Mouse (Mus musculus): ENCODE data around the gene Ddr2. TPM values are rescaled to one million over a fixed set of nuclear protein-coding genes. Genes with fewer than 3 reads are reported as not detected.

Ddr2 gene
- polyA plus RNA-seq (2014; fragmentation: Nextera tagmentation; extraction: Ambion mirVana): 36.0 and 43.6 TPM in 2 replicates

DNA sequence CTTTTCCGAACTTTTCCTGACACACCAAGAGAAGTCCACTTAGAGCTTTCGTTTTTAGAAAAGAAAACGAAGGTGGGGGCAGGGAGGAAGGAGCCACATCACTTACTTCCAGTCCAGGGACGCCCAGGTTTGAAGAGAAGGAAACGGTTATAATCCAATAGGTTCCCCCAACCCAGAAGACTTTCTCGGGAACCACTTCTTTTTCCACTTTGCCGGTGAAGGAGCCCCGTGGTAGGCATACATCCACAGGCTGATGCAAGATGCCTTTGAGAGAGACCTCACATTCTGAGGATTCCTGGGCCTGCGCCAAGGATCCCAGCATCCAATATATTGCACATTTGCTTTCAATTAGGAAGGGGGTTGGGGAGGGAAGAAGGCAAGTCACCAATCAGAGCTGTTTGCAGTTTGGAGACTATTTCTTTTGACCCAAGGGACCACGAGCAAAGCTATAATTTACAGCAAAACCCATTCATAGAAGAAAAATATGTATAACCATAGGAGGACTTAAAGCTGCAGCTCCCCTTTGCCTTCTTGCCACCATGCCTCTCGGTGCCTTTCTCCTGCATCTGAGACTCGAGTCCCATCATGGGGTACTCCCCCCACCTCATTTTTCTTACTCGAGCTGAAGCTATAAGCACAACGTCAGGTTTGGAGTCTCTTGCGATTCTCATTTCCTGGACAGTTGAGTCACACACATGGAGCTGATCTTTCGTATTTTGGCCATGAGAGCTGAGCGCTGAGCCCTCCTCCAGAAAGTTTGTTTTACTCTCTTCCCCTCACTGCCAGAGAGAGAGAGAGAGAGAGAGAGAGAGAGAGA, at the start of gene Ddr2:
TSS of gene Ddr2 (minus strand) at position 247 of the 817 bp plus-strand sequence.
- H3K4me1 ChIP-seq (ENCODE audit: control insufficient read depth, insufficient read depth, low read length): no peaks in the 10 kb centered on the region
- ATAC-seq (ENCODE audit: insufficient read depth, low FRiP score, low TSS enrichment): no peak
- peak within 1 kb of the TSS; percentile 62; the same call in 1 of the 2 replicates for H3K27ac ChIP-seq (ENCODE audit: low read depth, low read length)
- H3K9ac ChIP-seq (ENCODE audit: low read length): peak within 1 kb of the TSS; percentile 5; the same call in 1 of the 2 replicates
- H3K27me3 ChIP-seq (ENCODE audit: control insufficient read depth, insufficient read depth, low read length): no peaks in the 10 kb centered on the region
- H3K9me3 ChIP-seq (ENCODE audit: control insufficient read depth, low read length): no peaks in the 10 kb centered on the region
- 58% methylated on average over 17 of the region's 17 CpGs for WGBS
- no peaks in the 10 kb centered on the region for H3K36me3 ChIP-seq (ENCODE audit: control insufficient read depth, insufficient read depth, low read length)
- peak; percentile 71 for DNase-seq (ENCODE audit: low spot score)
- H3K4me3 ChIP-seq (ENCODE audit: low read depth, low read length): peak within 1 kb of the TSS; percentile 31
- H3K4me2 ChIP-seq (ENCODE audit: low read depth): peak within 1 kb of the TSS; percentile 35

DNA sequence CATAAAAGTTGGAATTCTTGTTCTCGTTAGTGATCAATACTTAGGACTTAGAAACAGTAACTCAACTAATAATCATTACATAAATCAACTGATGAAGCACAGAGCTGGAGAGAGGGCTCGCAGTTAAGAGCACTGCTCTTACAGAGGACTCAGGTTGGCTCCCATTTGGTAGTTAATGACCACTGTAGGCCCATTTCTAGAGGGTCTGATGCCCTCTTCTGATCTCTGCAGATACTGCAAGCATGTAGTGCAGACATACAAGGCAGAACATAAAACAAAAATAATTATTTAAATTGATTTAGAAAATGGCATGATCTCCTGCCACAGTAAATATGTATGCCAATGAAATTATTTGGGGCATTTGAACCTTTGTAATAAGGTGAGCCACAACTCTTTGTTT, 49.1 kb upstream of the Ddr2 start:
- ATAC-seq (ENCODE audit: insufficient read depth, low FRiP score, low TSS enrichment) (no peak), DNase-seq (ENCODE audit: low spot score) (no peak)
- Histone ChIP-seq H3K27ac (ENCODE audit: low read depth, low read length) (no peak overlapping the region), H3K27me3 (ENCODE audit: control insufficient read depth, insufficient read depth, low read length) (no peaks in the 10 kb centered on the region), H3K4me1 (ENCODE audit: control insufficient read depth, insufficient read depth, low read length) (no peaks in the 10 kb centered on the region), H3K9ac (ENCODE audit: low read length) (no peak overlapping the region), H3K36me3 (ENCODE audit: control insufficient read depth, insufficient read depth, low read length) (no peaks in the 10 kb centered on the region; the same call in 1 of the 2 replicates), H3K9me3 (ENCODE audit: control insufficient read depth, low read length) (no peaks in the 10 kb centered on the region), H3K4me3 (ENCODE audit: low read depth, low read length) (no peak overlapping the region), H3K4me2 (ENCODE audit: low read depth) (no peak overlapping the region)
- WGBS: 81% methylated on average over 2 of the region's 2 CpGs

DNA sequence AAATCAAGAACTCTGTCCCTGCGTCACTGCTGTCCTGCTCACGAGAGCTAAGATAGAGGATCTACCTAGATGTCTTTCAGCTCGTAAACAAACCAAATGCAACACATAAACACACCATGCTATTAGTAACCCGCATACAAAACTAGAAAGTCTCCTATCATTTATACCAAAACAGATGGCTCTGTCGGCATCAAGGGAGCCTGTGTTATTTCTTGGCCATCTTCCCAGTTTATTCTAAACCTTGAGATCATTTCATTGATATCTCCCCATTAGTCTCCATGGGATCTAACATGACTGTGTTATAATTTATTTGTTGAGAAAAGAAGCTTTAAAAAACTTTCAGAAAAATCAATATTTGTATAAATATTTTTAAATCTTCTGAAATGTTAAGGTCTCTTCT, 45.2 kb upstream of the Ddr2 start:
- H3K9ac ChIP-seq (ENCODE audit: low read length): no peak overlapping the region
- H3K4me1 ChIP-seq (ENCODE audit: control insufficient read depth, insufficient read depth, low read length): no peaks in the 10 kb centered on the region
- no peaks in the 10 kb centered on the region for H3K9me3 ChIP-seq (ENCODE audit: control insufficient read depth, low read length)
- no peak overlapping the region for H3K4me3 ChIP-seq (ENCODE audit: low read depth, low read length)
- no peaks in the 10 kb centered on the region for H3K27me3 ChIP-seq (ENCODE audit: control insufficient read depth, insufficient read depth, low read length)
- WGBS: 93% methylated on average over 5 of the region's 5 CpGs
- no peaks in the 10 kb centered on the region; the same call in 1 of the 2 replicates for H3K36me3 ChIP-seq (ENCODE audit: control insufficient read depth, insufficient read depth, low read length)
- no peak overlapping the region for H3K4me2 ChIP-seq (ENCODE audit: low read depth)
- no peak overlapping the region for H3K27ac ChIP-seq (ENCODE audit: low read depth, low read length)
- DNase-seq (ENCODE audit: low spot score) (no peak), ATAC-seq (ENCODE audit: insufficient read depth, low FRiP score, low TSS enrichment) (no peak)

DNA sequence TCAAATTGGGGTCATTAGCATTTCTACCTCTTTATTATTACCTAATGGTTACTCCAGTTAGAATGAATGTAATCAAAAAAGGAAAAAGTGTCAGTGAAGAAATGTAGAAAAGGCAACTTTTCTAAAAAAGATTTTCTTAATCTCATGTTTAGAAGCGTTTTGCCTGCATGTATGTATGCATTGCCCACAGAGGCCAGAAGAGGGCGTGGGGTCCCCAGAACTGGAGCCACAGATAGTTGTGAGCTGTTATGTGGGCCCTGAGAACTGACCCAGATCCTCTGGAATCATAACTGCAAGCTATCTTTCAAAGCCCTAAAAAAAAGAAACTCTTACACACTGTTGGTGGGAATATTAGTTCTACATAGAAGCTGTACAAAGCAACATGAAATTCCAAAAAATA, 44.7 kb upstream of the Ddr2 start:
- 75% methylated on average over 2 of the region's 2 CpGs for WGBS

DNA sequence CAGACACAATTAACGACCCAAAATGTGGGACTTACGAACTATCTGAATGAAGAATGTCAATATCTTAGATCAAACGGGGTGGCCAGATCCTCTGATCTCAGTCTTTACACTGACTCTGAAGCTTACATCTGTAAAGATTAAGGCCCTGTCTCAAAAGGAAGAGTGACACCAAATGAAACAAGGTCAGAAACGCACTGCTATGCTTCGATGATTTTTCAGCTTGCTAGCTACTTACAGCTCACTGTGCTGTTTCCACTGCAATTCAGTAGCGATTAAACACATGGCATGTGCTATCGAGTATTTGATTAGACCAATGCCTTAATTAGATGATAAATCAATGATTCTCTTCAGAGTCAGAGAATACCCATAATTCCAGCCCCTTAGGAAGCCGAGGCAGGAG, 43.4 kb upstream of the Ddr2 start:
- Histone ChIP-seq H3K27ac (ENCODE audit: low read depth, low read length) (no peak overlapping the region), H3K27me3 (ENCODE audit: control insufficient read depth, insufficient read depth, low read length) (no peaks in the 10 kb centered on the region), H3K9me3 (ENCODE audit: control insufficient read depth, low read length) (no peaks in the 10 kb centered on the region), H3K4me3 (ENCODE audit: low read depth, low read length) (no peak overlapping the region), H3K4me1 (ENCODE audit: control insufficient read depth, insufficient read depth, low read length) (no peaks in the 10 kb centered on the region), H3K36me3 (ENCODE audit: control insufficient read depth, insufficient read depth, low read length) (no peaks in the 10 kb centered on the region; the same call in 1 of the 2 replicates), H3K4me2 (ENCODE audit: low read depth) (no peak overlapping the region), H3K9ac (ENCODE audit: low read length) (no peak overlapping the region)
- ATAC-seq (ENCODE audit: insufficient read depth, low FRiP score, low TSS enrichment) (no peak), DNase-seq (ENCODE audit: low spot score) (no peak)
- 90% methylated on average over 8 of the region's 8 CpGs for WGBS

More for the DNA sequence above, 44.7 kb upstream of the Ddr2 start:
- ATAC-seq (ENCODE audit: insufficient read depth, low FRiP score, low TSS enrichment) (no peak), DNase-seq (ENCODE audit: low spot score) (no peak)
- H3K4me2 ChIP-seq (ENCODE audit: low read depth): no peak overlapping the region
- no peak overlapping the region for H3K4me3 ChIP-seq (ENCODE audit: low read depth, low read length)
- H3K27ac ChIP-seq (ENCODE audit: low read depth, low read length): no peak overlapping the region
- no peak overlapping the region for H3K9ac ChIP-seq (ENCODE audit: low read length)
- no peaks in the 10 kb centered on the region for H3K9me3 ChIP-seq (ENCODE audit: control insufficient read depth, low read length)
- no peaks in the 10 kb centered on the region; the same call in 1 of the 2 replicates for H3K36me3 ChIP-seq (ENCODE audit: control insufficient read depth, insufficient read depth, low read length)
- H3K27me3 ChIP-seq (ENCODE audit: control insufficient read depth, insufficient read depth, low read length): no peaks in the 10 kb centered on the region
- H3K4me1 ChIP-seq (ENCODE audit: control insufficient read depth, insufficient read depth, low read length): no peaks in the 10 kb centered on the region

DNA sequence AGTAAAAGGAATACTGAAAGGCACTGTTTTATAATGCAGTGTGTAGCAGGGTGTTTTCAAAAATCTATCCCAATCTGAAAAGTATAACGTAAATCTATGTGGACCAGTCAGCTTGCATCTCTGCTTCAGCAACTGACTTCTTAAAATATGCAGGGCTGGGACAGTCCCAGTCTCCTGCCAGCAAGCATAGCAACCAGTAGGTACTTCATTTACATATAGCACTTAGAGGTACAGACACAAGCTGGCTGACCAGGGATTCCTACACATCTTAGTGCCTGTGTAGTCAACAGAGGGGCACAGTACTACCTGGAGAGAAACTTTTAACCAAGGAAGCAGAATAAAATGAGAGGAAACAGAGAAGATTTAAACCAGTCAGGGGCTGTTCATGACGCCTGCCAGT, 42.0 kb upstream of the Ddr2 start:
- DNase-seq (ENCODE audit: low spot score): no peak
- 89% methylated on average over 2 of the region's 2 CpGs for WGBS

DNA sequence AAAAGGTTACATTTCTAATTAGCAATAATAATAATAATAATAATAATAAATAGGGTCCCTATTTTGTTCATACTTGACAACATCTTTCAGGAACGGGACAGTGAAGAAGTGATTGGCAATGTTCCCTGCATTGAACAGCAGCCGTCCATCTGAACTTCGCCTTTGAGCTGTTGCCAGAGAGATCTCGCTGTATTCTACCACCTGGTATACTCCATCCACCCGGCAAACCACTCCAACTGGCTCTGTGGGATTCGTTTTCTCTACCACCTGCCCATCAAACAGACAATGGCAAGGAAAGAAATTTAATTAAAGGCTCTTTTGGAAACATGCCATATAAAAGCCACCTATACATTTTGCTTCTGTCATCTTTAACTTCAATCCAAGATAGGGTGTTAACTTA, 40.3 kb upstream of the Ddr2 start:
- Histone ChIP-seq H3K9me3 (ENCODE audit: control insufficient read depth, low read length) (no peaks in the 10 kb centered on the region), H3K27ac (ENCODE audit: low read depth, low read length) (no peak overlapping the region), H3K4me1 (ENCODE audit: control insufficient read depth, insufficient read depth, low read length) (no peaks in the 10 kb centered on the region), H3K4me2 (ENCODE audit: low read depth) (no peak overlapping the region), H3K36me3 (ENCODE audit: control insufficient read depth, insufficient read depth, low read length) (no peaks in the 10 kb centered on the region), H3K9ac (ENCODE audit: low read length) (no peak overlapping the region), H3K27me3 (ENCODE audit: control insufficient read depth, insufficient read depth, low read length) (no peaks in the 10 kb centered on the region), H3K4me3 (ENCODE audit: low read depth, low read length) (no peak overlapping the region)
- no peak for ATAC-seq (ENCODE audit: insufficient read depth, low FRiP score, low TSS enrichment)
- DNase-seq (ENCODE audit: low spot score): no peak
- 88% methylated on average over 6 of the region's 6 CpGs for WGBS

More for the DNA sequence above, 42.0 kb upstream of the Ddr2 start:
- Histone ChIP-seq H3K9ac (ENCODE audit: low read length) (no peak overlapping the region), H3K4me1 (ENCODE audit: control insufficient read depth, insufficient read depth, low read length) (no peaks in the 10 kb centered on the region), H3K27ac (ENCODE audit: low read depth, low read length) (no peak overlapping the region), H3K4me2 (ENCODE audit: low read depth) (no peak overlapping the region), H3K9me3 (ENCODE audit: control insufficient read depth, low read length) (no peaks in the 10 kb centered on the region), H3K36me3 (ENCODE audit: control insufficient read depth, insufficient read depth, low read length) (no peaks in the 10 kb centered on the region; the same call in 1 of the 2 replicates), H3K4me3 (ENCODE audit: low read depth, low read length) (no peak overlapping the region), H3K27me3 (ENCODE audit: control insufficient read depth, insufficient read depth, low read length) (no peaks in the 10 kb centered on the region)
- ATAC-seq (ENCODE audit: insufficient read depth, low FRiP score, low TSS enrichment): no peak

DNA sequence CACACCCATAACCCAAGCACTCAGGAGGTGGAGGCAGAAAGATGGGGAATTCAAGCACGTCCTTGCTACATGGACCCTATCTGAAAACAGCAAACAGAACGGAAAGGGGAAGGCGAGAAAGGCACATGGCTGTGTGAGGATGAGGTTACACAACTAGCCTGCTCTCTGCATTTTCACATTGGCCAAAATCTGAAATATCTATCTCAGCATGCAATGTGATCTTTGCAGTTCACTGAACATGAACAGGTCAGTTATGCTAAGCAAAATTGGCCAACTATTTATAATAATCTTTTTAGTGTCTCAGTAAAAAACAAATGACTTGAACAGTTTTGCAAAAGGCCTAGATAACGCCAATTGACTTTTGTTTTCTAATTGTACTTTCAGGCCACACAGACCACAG, 39.2 kb upstream of the Ddr2 start:
- H3K4me3 ChIP-seq (ENCODE audit: low read depth, low read length): no peak overlapping the region
- H3K9me3 ChIP-seq (ENCODE audit: control insufficient read depth, low read length): no peaks in the 10 kb centered on the region
- no peaks in the 10 kb centered on the region for H3K27me3 ChIP-seq (ENCODE audit: control insufficient read depth, insufficient read depth, low read length)
- 92% methylated on average over 4 of the region's 4 CpGs for WGBS
- no peaks in the 10 kb centered on the region for H3K36me3 ChIP-seq (ENCODE audit: control insufficient read depth, insufficient read depth, low read length)
- H3K4me1 ChIP-seq (ENCODE audit: control insufficient read depth, insufficient read depth, low read length): no peaks in the 10 kb centered on the region
- no peak overlapping the region for H3K27ac ChIP-seq (ENCODE audit: low read depth, low read length)
- no peak overlapping the region for H3K9ac ChIP-seq (ENCODE audit: low read length)
- no peak for ATAC-seq (ENCODE audit: insufficient read depth, low FRiP score, low TSS enrichment)
- no peak for DNase-seq (ENCODE audit: low spot score)
- no peak overlapping the region for H3K4me2 ChIP-seq (ENCODE audit: low read depth)

DNA sequence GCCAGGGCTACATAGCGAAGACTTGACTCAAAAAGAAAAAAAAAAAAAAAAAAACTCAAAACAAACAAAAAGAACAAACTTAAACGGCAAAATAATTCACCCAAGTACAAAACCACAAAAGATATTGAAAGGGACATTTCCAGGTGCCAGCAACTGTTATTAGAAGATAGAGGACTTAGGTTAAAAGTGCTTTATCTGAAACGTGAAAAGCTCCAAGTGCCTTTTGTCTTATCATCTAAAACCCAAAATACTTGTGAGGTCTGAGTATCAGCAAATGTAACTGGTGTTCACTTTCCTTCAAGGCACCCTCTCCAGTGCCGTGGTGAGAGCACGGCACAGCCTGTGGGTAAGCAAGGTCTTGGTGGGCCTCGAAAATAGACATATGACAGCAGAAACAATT, 38.0 kb upstream of the Ddr2 start:
- 92% methylated on average over 6 of the region's 6 CpGs for WGBS
- H3K36me3 ChIP-seq (ENCODE audit: control insufficient read depth, insufficient read depth, low read length): no peaks in the 10 kb centered on the region

More for the DNA sequence above, 38.0 kb upstream of the Ddr2 start:
- H3K27ac ChIP-seq (ENCODE audit: low read depth, low read length): no peak overlapping the region
- H3K27me3 ChIP-seq (ENCODE audit: control insufficient read depth, insufficient read depth, low read length): no peaks in the 10 kb centered on the region
- no peaks in the 10 kb centered on the region for H3K9me3 ChIP-seq (ENCODE audit: control insufficient read depth, low read length)
- no peak overlapping the region for H3K4me3 ChIP-seq (ENCODE audit: low read depth, low read length)
- no peak overlapping the region for H3K4me2 ChIP-seq (ENCODE audit: low read depth)
- no peak overlapping the region for H3K9ac ChIP-seq (ENCODE audit: low read length)
- no peak for DNase-seq (ENCODE audit: low spot score)
- ATAC-seq (ENCODE audit: insufficient read depth, low FRiP score, low TSS enrichment): no peak
- no peaks in the 10 kb centered on the region for H3K4me1 ChIP-seq (ENCODE audit: control insufficient read depth, insufficient read depth, low read length)
